8 mouse cellular contexts compared by ENCODE assay signal in genomic region chr1:121332485-121332884, GRCm38 (mm10). TPM values are rescaled to one million over a fixed set of nuclear protein-coding genes. Genes with fewer than 3 reads are reported as not detected.
DNase-seq lines count a peak whose midpoint lies in the region; ATAC-seq and TF ChIP-seq lines count a peak whose summit lies in the region.

Gene Insig2 (minus strand): TSS chr1:121332589.

- TF ChIP-seq CTCF in liver, postnatal 0 days (IDR thresholded peaks at IDR 0.05; ENCODE audit: low read depth): no peak

- no peak for ATAC-seq in forebrain, embryonic 14.5 days
- ATAC-seq in liver, postnatal 0 days: peak; percentile 57

- no peak within 1 kb of the TSS for H3K27ac ChIP-seq in ES-E14 (ENCODE audit: insufficient read depth, low read depth, low read length, poor library complexity, severe bottlenecking)
- no peak within 1 kb of the TSS for H3K27ac ChIP-seq in forebrain, embryonic 14.5 days (ENCODE audit: low read depth, low read length)
- H3K27ac ChIP-seq in hindbrain, embryonic 10.5 days: no peak within 1 kb of the TSS
- peak within 1 kb of the TSS; percentile 90 for H3K27ac ChIP-seq in liver, postnatal 0 days (ENCODE audit: low read depth)

- 92% methylated on average over 1 of the region's 1 CpGs for WGBS in forebrain, embryonic 14.5 days
- 87% methylated on average over 1 of the region's 1 CpGs for WGBS in hindbrain, embryonic 10.5 days
- WGBS in liver, postnatal 0 days (ENCODE audit: insufficient replicate concordance): 80% methylated on average over 1 of the region's 1 CpGs

- no peak within 1 kb of the TSS for H3K4me2 ChIP-seq in forebrain, embryonic 14.5 days (ENCODE audit: low read length)
- peak within 1 kb of the TSS; percentile 56 for H3K4me2 ChIP-seq in liver, postnatal 0 days (ENCODE audit: low read depth, low read length)

- no peak within 1 kb of the TSS for H3K4me3 ChIP-seq in ES-E14 (ENCODE audit: insufficient read depth in 1 of 2, low read depth in 1 of 2, low read length in 2 of 2, poor library complexity in 1 of 2, severe bottlenecking in 1 of 2)
- no peak within 1 kb of the TSS for H3K4me3 ChIP-seq in forebrain, embryonic 14.5 days (ENCODE audit: low read depth, low read length)
- no peak within 1 kb of the TSS for H3K4me3 ChIP-seq in hindbrain, embryonic 10.5 days
- H3K4me3 ChIP-seq in liver, postnatal 0 days (ENCODE audit: low read depth, low read length): peak within 1 kb of the TSS; percentile 37

- TF ChIP-seq EP300 in liver, postnatal 0 days (IDR thresholded peaks at IDR 0.05; ENCODE audit: low read depth): peak; percentile 62; the same call in 1 of the 2 replicates

- H3K9ac ChIP-seq in ES-E14 (ENCODE audit: insufficient read depth, low read depth, low read length, poor library complexity, severe bottlenecking): no peak within 1 kb of the TSS
- H3K9ac ChIP-seq in forebrain, embryonic 14.5 days (ENCODE audit: low read length): no peak within 1 kb of the TSS
- peak within 1 kb of the TSS; percentile 50 for H3K9ac ChIP-seq in liver, postnatal 0 days (replicated peaks)

- H3K9me3 ChIP-seq in ES-E14 (ENCODE audit: control insufficient read depth, insufficient read depth, low read depth, low read length): no peaks in the 10 kb centered on the region
- no peaks in the 10 kb centered on the region for H3K9me3 ChIP-seq in forebrain, embryonic 14.5 days (replicated peaks; ENCODE audit: control insufficient read depth, low read length)
- H3K9me3 ChIP-seq in hindbrain, embryonic 10.5 days: no peaks in the 10 kb centered on the region
- no peaks in the 10 kb centered on the region for H3K9me3 ChIP-seq in liver, postnatal 0 days (ENCODE audit: low read length)

- H3K36me3 ChIP-seq in ES-E14 (ENCODE audit: control insufficient read depth, insufficient read depth, low read length, poor library complexity, severe bottlenecking): no peaks in the 10 kb centered on the region
- H3K36me3 ChIP-seq in forebrain, embryonic 14.5 days (ENCODE audit: control insufficient read depth, insufficient read depth, low read length): no peaks in the 10 kb centered on the region
- H3K36me3 ChIP-seq in hindbrain, embryonic 10.5 days: peaks cover 8% of the 10 kb centered on the region
- 0 out of 2 replicates have a peak, but pooled peaks cover 3% of the 10 kb centered on the region for H3K36me3 ChIP-seq in liver, postnatal 0 days (replicated peaks; ENCODE audit: insufficient read depth, low read length)

- no peaks in the 10 kb centered on the region for H3K27me3 ChIP-seq in forebrain, embryonic 14.5 days (replicated peaks; ENCODE audit: control insufficient read depth, insufficient read depth, low read length)
- no peaks in the 10 kb centered on the region for H3K27me3 ChIP-seq in hindbrain, embryonic 10.5 days (ENCODE audit: insufficient read depth, poor library complexity, severe bottlenecking)
- no peaks in the 10 kb centered on the region for H3K27me3 ChIP-seq in liver, postnatal 0 days (ENCODE audit: insufficient read depth, low read length)

- no peaks in the 10 kb centered on the region for H3K4me1 ChIP-seq in ES-E14 (ENCODE audit: control insufficient read depth in 2 of 2, insufficient read depth in 2 of 2, low read length in 2 of 2, poor library complexity in 1 of 2)
- H3K4me1 ChIP-seq in forebrain, embryonic 14.5 days (ENCODE audit: control insufficient read depth, insufficient read depth, low read length): peaks cover 3% of the 10 kb centered on the region
- peaks cover 9% of the 10 kb centered on the region for H3K4me1 ChIP-seq in hindbrain, embryonic 10.5 days (replicated peaks)
- H3K4me1 ChIP-seq in liver, postnatal 0 days (ENCODE audit: insufficient read depth): peaks cover 8% of the 10 kb centered on the region

- in situ Hi-C loops in ES-E14 (cut with MboI; ENCODE audit: low sequenced_read_pairs in 2 of 2, unreplicated experiment in 2 of 2): no loop called here

- no peak for DNase-seq in adrenal gland, adult 18-20 months (ENCODE audit: low spot score in 2 of 2)
- no peak for DNase-seq in adrenal gland, adult (ENCODE audit: inconsistent age in 2 of 2, low spot score in 1 of 2)
- no peak for DNase-seq in ES-E14 (ENCODE audit: low read depth, low spot score)
- no peak for DNase-seq in forebrain, embryonic 14.5 days (ENCODE audit: low spot score)
- no peak for DNase-seq in hindbrain, embryonic 10.5 days (ENCODE audit: low spot score)
- peak; percentile 48 for DNase-seq in liver, postnatal 0 days
- no peak for DNase-seq in B cell, adult 2 months
- no peak for DNase-seq in right cerebral cortex, postnatal 10 days (ENCODE audit: low spot score in 2 of 2)

TF ChIP-seq in ES-E14, 5 proteins besides CTCF, POLR2A, EP300 and RAD21:
- TF ChIP-seq MAFK (IDR thresholded peaks at IDR 0.05; ENCODE audit: insufficient read depth, low read depth, low read length) (no peak), HCFC1 (IDR thresholded peaks at IDR 0.05; ENCODE audit: borderline replicate concordance, insufficient read depth, low read length) (no peak), ZNF384 (IDR thresholded peaks at IDR 0.05; ENCODE audit: low read depth, low read length) (no peak), ZC3H11A (IDR thresholded peaks at IDR 0.05; ENCODE audit: borderline replicate concordance, low read depth, low read length) (no peak), CHD2 (IDR thresholded peaks at IDR 0.05; ENCODE audit: low read depth, low read length) (no peak)

RNA-seq across cellular contexts. Expression of gene Insig2, which starts in this region (rescaled TPM):
- total RNA-seq in adrenal gland, adult 18-20 months (2021): 10 to 100 TPM; 49.3 to 61.4 TPM
- 24.9 and 34.4 TPM in 2 replicates for total RNA-seq in ES-E14 (2012; rRNA removed)
- 23.8 and 31.4 TPM in 2 replicates for polyA plus RNA-seq in forebrain, embryonic 14.5 days (2014; fragmentation: Nextera tagmentation; extraction: Ambion mirVana)
- polyA plus RNA-seq in hindbrain, embryonic 10.5 days (2016; fragmentation: Nextera tagmentation; extraction: Ambion mirVana): 17.6 and 24.0 TPM in 2 replicates
- polyA plus RNA-seq in liver, postnatal 0 days (2015; fragmentation: Nextera tagmentation; extraction: Ambion mirVana): 42.5 and 47.7 TPM in 2 replicates
